Mouse (Mus musculus) ES-E14 (cell line): Measurements from ENCODE around the gene Insrr.

Experiments
- CHD2 ChIP-seq: IDR thresholded peaks from 2 replicates; pipeline ENCODE4 v1.6.1; 2014; ENCODE audit warnings: mild to moderate bottlenecking, low read depth, low read length, inconsistent platforms
- HCFC1 ChIP-seq: IDR thresholded peaks from 2 replicates; pipeline ENCODE4 v1.6.1; 2012; ENCODE audit warnings: low read length, inconsistent platforms, borderline replicate concordance; ENCODE audit not compliant: insufficient read depth
- MAFK ChIP-seq: IDR thresholded peaks from 2 replicates; pipeline ENCODE4 v1.6.1; 2014; ENCODE audit warnings: mild to moderate bottlenecking, low read depth, low read length, inconsistent platforms; ENCODE audit not compliant: insufficient read depth
- ZC3H11A ChIP-seq: IDR thresholded peaks from 2 replicates; pipeline ENCODE4 v1.6.1; 2012; ENCODE audit warnings: low read depth, mild to moderate bottlenecking, inconsistent platforms, low read length, borderline replicate concordance
- ZNF384 ChIP-seq: IDR thresholded peaks from 2 replicates; pipeline ENCODE4 v1.6.1; 2012; ENCODE audit warnings: low read depth, low read length, inconsistent platforms

DNA sequence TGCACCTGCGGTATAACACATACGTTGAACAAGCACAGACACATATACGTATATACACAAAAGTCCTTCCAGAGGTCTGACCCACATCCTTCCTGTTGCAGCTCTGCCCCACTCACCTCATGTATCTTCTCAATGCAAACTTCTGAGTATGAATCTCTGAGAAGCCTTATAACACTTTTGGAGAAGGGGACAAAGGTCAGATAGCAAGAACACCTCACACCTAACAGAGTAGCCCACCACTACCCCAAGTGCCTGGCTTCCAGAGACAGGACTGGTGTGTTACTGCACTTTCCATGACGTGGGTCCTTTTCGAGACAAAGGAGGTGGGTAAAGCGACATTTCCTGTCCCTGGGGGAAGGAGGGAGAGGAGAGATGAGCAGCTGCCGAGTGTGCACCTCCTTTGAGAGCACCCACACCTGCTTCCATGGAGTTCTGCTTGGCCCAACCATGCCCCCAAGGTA is 49.9 kb downstream of the Insrr start, which contains the start of gene Sh2d2a:
- TF ChIP-seq HCFC1: no peak
- TF ChIP-seq MAFK: no peak
- TF ChIP-seq ZC3H11A: no peak
- no peak for TF ChIP-seq ZNF384
- TF ChIP-seq CHD2: no peak
